Mouse (Mus musculus) cerebellum, adult 11 months (tissue): Measurements from ENCODE around the gene Lbh.

ENCODE experiments used
- DNase-seq: peaks from one replicate; pipeline ENCODE4 v3.0.0; 2022

Gene Lbh

GRCm38 (mm10) chr17:72944368-72944767, 26.3 kb downstream of the Lbh start:
- no peak for DNase-seq

DNA sequence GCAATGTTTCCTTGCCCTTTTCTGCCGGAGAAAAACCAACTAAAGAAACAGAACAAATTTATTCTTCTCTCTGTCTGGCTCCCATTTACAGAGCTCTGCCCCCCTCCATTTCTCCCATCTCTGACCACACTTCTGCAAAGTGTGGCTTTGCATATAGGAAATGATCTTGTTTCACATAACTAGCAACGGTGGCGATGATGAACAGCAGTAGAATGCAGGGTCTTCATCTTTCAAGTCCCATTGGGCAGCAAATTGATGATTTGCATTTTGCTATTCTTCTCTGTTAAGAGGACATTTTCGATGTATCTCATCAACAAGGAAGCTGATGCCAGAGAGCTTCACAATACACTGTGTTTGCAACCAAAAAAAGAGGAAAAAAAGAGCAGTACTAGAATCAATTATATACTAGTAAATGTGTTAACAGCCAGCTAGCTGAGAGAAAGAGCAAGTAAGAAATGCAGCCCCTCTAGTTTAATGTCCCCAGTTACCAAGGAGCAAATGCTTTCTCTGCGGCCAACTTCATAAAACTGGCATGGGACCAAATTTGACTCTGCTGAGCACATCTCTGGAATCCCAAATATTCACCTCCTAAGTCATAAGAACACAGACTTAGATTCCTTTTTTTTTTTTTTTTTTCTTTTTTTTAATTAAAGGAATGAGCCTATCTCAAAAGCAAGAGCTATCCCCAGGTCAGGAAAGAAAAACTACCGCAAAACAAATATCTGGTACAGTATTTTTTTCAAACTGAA, 29.2 kb downstream of the Lbh start:
- no peak for DNase-seq

DNA sequence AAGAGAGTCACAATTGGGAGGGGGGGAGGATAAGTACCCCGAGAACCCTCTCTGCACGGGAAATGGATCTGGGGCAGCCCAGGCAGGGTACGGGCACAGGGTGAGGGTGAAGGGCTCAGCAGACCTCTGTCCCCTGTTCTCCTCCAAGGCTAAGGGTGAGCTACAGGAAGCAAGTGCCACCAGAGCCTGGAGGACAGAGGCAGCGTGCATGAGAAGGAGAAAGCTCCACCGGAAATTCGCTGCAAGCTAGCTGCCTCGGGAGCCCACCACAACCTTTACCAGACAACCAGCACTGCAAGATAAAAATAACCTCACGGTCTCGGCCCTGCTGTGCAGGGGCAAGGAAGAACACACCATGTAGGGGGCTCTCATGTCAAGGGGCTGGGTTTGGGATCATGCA, 30.0 kb downstream of the Lbh start:
- DNase-seq = no peak

GRCm38 (mm10) chr17:72949247-72949701, 31.2 kb downstream of the Lbh start:
- DNase-seq = no peak

DNA sequence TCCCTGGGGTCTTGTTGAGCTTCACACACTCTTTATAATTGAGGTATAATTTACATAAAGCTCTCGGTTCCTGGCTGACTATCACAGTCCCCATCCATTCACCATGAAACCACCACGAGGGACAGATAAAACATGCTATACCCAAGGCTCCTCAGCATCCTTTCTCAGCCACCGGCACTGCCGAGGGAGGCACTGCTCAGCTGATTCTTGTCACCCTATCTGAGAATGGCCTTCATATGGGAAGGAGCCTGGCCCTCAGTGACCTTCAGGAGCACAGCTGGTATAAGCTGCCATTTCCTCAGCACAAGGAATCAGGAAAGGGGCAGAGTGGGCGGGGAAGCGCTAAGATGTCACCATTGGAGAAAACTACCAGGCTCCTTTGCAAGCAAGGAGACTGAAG, 33.2 kb downstream of the Lbh start:
- DNase-seq = no peak

GRCm38 (mm10) chr17:72953811-72954685, 35.9 kb downstream of the Lbh start:
- no peak for DNase-seq

- no peak for DNase-seq
Observed at GRCm38 (mm10) chr17:72955534-72955933, 37.4 kb downstream of the Lbh start.

GRCm38 (mm10) chr17:72957016-72957415, 38.9 kb downstream of the Lbh start:
- no peak for DNase-seq

GRCm38 (mm10) chr17:72958886-72959285, 40.8 kb downstream of the Lbh start:
- DNase-seq = no peak

DNA sequence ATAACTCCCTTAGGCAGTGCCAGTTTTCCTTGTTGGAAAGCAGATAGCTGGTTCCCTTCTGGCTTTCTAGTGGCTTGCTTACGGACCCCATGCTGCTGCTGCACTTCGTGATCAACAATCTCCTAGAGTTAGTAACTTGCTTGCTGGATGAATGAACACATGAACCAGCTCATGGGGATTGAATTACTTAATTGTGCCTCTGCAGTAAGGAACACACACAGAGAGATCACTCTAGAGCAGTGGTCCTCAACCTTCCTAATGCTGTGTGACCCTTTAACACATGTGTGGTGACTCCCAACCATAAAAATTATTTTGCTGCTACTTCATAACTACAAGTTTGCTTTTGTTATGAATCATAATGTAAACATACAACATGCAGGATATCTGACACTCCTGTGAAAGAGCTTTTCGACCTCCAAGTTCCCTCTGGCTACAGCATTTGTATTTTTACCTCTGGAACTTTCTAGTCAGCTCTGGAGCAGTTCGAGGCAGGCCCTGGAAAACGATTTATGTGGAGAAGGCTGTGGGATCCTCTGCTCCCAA, 41.5 kb downstream of the Lbh start:
- DNase-seq = no peak

DNA sequence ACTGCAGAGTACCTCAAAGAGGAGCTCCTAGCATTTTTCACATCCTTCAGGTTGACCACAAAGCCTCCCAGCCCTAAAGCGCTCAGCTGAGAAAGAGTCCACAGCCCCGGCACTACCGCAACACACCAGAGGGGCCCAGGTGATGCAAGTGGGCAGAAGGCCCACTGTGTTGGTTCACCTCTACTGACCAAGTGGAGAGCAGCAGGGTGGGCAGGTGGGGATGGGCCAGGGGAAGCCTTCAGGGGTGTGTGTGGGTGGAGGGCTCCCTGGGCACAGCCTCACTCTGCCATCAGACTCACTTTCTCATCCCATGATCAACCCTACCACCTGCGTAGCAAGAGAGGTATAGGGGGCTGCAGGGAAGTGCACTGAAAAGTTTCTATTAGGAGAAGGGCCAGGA, 42.1 kb downstream of the Lbh start:
- DNase-seq = no peak

GRCm38 (mm10) chr17:72960873-72961272, 42.8 kb downstream of the Lbh start:
- no peak for DNase-seq

GRCm38 (mm10) chr17:72961953-72962630, 44.0 kb downstream of the Lbh start:
- DNase-seq = no peak

GRCm38 (mm10) chr17:72965687-72966086, 47.6 kb downstream of the Lbh start:
- DNase-seq = no peak

DNA sequence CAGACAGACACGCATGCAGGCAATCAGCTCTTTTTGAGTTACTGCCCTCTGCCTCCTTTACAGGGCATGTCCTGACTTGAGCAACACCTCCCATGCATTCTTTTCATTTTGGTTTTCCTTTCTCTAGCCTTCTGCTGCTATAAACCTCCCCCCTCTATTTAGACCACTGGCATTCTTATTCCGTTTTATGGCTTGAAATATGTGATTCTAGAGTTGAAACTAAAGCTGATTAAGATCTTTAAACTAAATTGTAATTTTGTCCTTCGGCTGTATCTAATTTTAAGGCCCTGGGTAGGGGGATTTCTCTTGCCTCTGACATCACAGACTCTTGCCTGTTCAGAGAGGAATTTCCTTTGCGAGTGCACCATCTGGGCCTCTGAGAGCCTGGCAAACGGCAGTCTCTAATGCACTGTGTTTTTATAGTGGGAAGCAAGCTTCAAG, 48.0 kb downstream of the Lbh start:
- no peak for DNase-seq

DNA sequence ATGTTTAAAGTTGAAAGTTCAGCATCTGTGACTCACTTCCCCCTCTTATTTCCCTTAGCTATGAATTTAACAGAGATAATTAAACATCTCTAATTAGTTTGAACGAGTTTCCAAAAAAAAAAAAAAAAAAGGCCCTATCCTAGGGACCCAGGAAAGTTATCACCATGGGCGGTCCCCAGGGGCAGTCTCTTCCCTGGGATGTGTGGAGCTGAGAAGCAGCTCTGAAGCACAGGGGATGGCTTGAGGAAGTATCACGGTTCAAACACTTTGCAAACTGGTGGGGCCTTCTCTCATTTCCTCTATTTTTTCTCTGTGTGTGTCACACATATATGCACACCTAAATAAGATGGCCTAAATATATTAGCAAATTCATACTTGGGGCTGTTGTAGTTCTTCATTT, 48.8 kb downstream of the Lbh start:
- DNase-seq = no peak

- no peak for DNase-seq
Observed at GRCm38 (mm10) chr17:72967371-72968175, 49.5 kb downstream of the Lbh start.

- no peak for DNase-seq
Observed at GRCm38 (mm10) chr17:72968666-72969065, 50.6 kb downstream of the Lbh start.

DNA sequence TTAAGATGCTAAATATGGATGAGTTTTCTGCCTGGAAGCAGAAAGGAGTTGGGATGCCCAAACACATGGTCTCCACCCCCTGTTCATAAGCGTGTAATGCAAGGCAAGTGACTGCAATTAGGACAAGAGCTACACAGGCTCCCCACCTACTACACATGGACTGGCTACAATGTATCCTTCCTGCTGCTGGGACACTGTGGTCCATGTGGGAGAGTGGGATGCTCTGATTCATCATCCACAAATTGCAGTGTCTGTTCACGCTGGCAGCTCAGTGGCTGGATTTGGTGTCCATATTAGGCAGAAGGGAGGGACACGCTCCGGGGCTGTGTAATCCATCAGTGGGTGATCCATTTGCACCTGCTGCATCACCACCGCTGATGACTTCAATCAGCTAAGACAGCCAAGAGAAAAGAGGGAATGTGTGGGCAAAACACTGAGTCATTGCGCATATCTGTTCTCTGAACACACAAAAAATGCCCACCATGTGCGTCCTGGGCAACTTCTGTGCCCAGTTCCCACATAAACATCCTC, 52.6 kb downstream of the Lbh start:
- DNase-seq = no peak

DNA sequence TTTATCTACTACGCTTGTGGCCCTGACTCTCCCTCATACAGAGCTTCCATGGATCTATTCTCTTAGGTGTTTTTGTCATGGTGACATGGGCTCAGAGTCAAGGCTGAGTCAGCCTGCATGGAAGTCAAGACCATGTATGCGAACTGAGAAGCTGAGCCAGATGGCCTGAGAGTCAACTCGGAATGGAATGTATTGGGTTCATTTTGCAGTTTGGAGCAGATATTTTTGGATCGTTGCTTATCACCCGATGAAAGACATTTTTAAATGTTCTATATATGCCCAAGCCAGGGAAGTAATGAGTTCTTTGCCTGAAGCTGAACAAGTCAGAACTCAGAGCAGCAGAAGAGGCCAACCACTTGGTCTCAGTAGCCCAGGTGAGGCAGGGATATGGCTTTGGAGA, 54.9 kb downstream of the Lbh start:
- no peak for DNase-seq

- no peak for DNase-seq
Observed at GRCm38 (mm10) chr17:72976258-72977231, 58.4 kb downstream of the Lbh start.
